Mouse (Mus musculus): ENCODE data around the gene Brd3os. TPM values are rescaled to one million over a fixed set of nuclear protein-coding genes. Genes with fewer than 3 reads are reported as not detected.
A peak's percentile ranks its signal among the peaks of the same experiment; 100 is the strongest.

Brd3os gene
- polyA plus RNA-seq, 1 experiment from 2014 or later = 15.1 TPM

GRCm38 (mm10) chr2:27428071-27428470, 14.1 kb upstream of the Brd3os start:
- H3K9me3 ChIP-seq (ENCODE audit: control insufficient read depth, low read length) = no peaks in the 10 kb centered on the region
- DNase-seq (ENCODE audit: low spot score, missing footprints) = peak; percentile 99
- no peak overlapping the region for H3K4me3 ChIP-seq (ENCODE audit: low read depth, low read length)
- H3K27me3 ChIP-seq (ENCODE audit: control insufficient read depth, insufficient read depth, low read length) = no peaks in the 10 kb centered on the region
- H3K27ac ChIP-seq (ENCODE audit: low read depth, low read length) = no peak overlapping the region
- 0% methylated on average over 4 of the region's 4 CpGs for WGBS
- peaks cover 27% of the 10 kb centered on the region for H3K4me1 ChIP-seq (ENCODE audit: control insufficient read depth, insufficient read depth, low read length)
- ATAC-seq (ENCODE audit: low FRiP score) = peak; percentile 11; the same call in 1 of the 2 replicates
- H3K4me2 ChIP-seq = no peak overlapping the region
- no peaks in the 10 kb centered on the region for H3K36me3 ChIP-seq (ENCODE audit: control insufficient read depth, insufficient read depth, low read length)
- no peak overlapping the region for H3K9ac ChIP-seq (ENCODE audit: low read length)

GRCm38 (mm10) chr2:27430621-27431020, 11.5 kb upstream of the Brd3os start:
- no peaks in the 10 kb centered on the region for H3K9me3 ChIP-seq (ENCODE audit: control insufficient read depth, low read length)
- WGBS = 94% methylated on average over 7 of the region's 7 CpGs
- no peaks in the 10 kb centered on the region for H3K36me3 ChIP-seq (ENCODE audit: control insufficient read depth, insufficient read depth, low read length)
- DNase-seq (ENCODE audit: low spot score, missing footprints) (no peak), ATAC-seq (ENCODE audit: low FRiP score) (no peak)
- H3K9ac ChIP-seq (ENCODE audit: low read length) = no peak overlapping the region
- H3K27me3 ChIP-seq (ENCODE audit: control insufficient read depth, insufficient read depth, low read length) = no peaks in the 10 kb centered on the region
- no peak overlapping the region for H3K4me2 ChIP-seq
- no peak overlapping the region for H3K4me3 ChIP-seq (ENCODE audit: low read depth, low read length)
- no peak overlapping the region for H3K27ac ChIP-seq (ENCODE audit: low read depth, low read length)
- peaks cover 10% of the 10 kb centered on the region for H3K4me1 ChIP-seq (ENCODE audit: control insufficient read depth, insufficient read depth, low read length)

DNA sequence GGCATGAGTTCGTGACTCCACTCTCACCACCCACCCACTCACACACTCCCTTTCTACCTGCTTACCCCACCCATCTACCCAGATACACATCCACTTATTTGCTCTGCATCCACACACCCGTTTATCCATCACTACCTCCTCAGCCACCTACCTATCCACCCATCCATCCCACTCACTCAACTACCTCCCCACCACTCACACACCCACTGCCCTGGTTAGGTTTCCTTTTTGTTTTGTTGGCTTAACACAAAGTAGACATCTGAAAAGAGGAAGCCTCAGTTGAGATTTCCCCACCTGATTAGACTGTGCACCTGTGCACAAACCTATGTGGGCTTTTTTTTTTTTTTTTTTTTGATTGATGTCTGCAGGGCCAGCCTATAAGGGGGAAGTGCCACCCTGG, 9.5 kb upstream of the Brd3os start:
- DNase-seq (ENCODE audit: low spot score, missing footprints) (no peak), ATAC-seq (ENCODE audit: low FRiP score) (no peak)
- Histone ChIP-seq H3K27me3 (ENCODE audit: control insufficient read depth, insufficient read depth, low read length) (no peaks in the 10 kb centered on the region), H3K9me3 (ENCODE audit: control insufficient read depth, low read length) (no peaks in the 10 kb centered on the region), H3K4me3 (ENCODE audit: low read depth, low read length) (no peak overlapping the region), H3K9ac (ENCODE audit: low read length) (no peak overlapping the region), H3K4me1 (ENCODE audit: control insufficient read depth, insufficient read depth, low read length) (peaks cover 5% of the 10 kb centered on the region), H3K36me3 (ENCODE audit: control insufficient read depth, insufficient read depth, low read length) (no peaks in the 10 kb centered on the region), H3K27ac (ENCODE audit: low read depth, low read length) (no peak overlapping the region), H3K4me2 (no peak overlapping the region)
- 80% methylated on average over 2 of the region's 2 CpGs for WGBS

- no peak for DNase-seq (ENCODE audit: low spot score, missing footprints)
- no peak for ATAC-seq (ENCODE audit: low FRiP score)
- Histone ChIP-seq H3K9me3 (ENCODE audit: control insufficient read depth, low read length) (no peaks in the 10 kb centered on the region), H3K27me3 (ENCODE audit: control insufficient read depth, insufficient read depth, low read length) (no peaks in the 10 kb centered on the region), H3K9ac (ENCODE audit: low read length) (no peak overlapping the region), H3K36me3 (ENCODE audit: control insufficient read depth, insufficient read depth, low read length) (no peaks in the 10 kb centered on the region), H3K4me2 (no peak overlapping the region), H3K4me3 (ENCODE audit: low read depth, low read length) (no peak overlapping the region), H3K27ac (ENCODE audit: low read depth, low read length) (no peak overlapping the region), H3K4me1 (ENCODE audit: control insufficient read depth, insufficient read depth, low read length) (peaks cover 6% of the 10 kb centered on the region)
- WGBS = 74% methylated on average over 1 of the region's 1 CpGs
Measured at GRCm38 (mm10) chr2:27437876-27438275, 4.2 kb upstream of the Brd3os start.

DNA sequence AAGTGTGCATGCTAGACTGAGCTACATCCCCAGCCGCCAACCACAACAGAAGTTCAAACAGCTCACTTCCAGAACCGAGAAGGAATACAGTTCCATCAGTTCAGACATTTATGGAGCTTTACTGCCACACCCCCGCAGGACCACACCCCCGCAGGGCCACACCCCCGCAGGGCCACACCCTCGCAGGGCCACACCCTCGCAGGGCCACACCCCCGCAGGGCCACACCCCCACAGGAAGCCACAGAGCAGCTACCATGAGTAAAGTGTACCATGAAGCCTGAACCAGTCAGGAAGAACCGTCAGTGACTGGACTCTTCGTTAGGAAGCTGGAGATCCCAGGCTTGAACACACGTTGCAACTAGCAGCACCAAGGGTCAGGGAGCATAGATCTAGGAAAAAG, 3.8 kb upstream of the Brd3os start:
- Histone ChIP-seq H3K36me3 (ENCODE audit: control insufficient read depth, insufficient read depth, low read length) (no peaks in the 10 kb centered on the region), H3K4me2 (no peak overlapping the region), H3K9ac (ENCODE audit: low read length) (no peak overlapping the region), H3K4me3 (ENCODE audit: low read depth, low read length) (no peak overlapping the region), H3K9me3 (ENCODE audit: control insufficient read depth, low read length) (no peaks in the 10 kb centered on the region), H3K27me3 (ENCODE audit: control insufficient read depth, insufficient read depth, low read length) (no peaks in the 10 kb centered on the region), H3K4me1 (ENCODE audit: control insufficient read depth, insufficient read depth, low read length) (peaks cover 10% of the 10 kb centered on the region), H3K27ac (ENCODE audit: low read depth, low read length) (no peak overlapping the region)
- DNase-seq (ENCODE audit: low spot score, missing footprints) (no peak), ATAC-seq (ENCODE audit: low FRiP score) (no peak)
- WGBS = 28% methylated on average over 11 of the region's 11 CpGs

DNA sequence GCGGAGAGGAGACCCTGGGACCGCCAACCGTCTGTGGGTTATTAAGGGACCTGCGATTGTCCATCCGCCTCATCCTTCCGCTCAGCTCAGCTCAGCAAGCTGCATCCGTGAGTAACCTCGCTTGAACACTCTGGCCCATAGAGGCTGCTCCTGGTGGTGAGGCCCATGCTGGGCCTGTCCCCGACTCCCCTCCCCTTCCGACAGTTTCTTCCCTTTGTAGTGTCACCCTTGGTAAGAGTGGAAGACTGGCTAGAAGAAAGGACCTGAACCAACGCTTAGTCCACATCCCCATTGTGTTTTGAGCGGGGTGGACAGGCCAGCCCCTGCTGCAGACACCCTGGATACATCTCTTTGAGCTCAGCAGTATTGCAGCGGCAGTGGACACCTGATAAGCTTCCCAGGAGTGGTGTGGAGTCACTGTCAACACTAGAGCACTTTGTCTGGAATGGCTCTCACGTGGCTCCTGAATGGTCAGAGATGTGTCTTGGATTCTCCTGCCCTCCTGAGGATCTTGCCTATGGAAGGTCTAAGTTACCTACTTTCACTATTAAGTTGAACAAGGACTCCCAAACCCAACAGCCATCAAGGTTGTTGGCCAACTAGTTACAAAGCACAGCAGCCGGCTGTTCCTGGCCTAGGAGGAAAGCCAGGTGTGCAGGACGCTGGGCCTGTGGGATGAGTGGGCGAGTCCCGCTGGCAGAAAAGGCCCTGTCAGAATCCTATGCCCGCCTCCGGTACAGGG, 755 bp downstream of the Brd3os start:
- DNase-seq (ENCODE audit: low spot score, missing footprints) = peak; percentile 92
- H3K36me3 ChIP-seq (ENCODE audit: control insufficient read depth, insufficient read depth, low read length) = peaks cover 9% of the 10 kb centered on the region; the same call in 1 of the 2 replicates
- H3K27ac ChIP-seq (ENCODE audit: low read depth, low read length) = no peak overlapping the region
- WGBS = 37% methylated on average over 20 of the region's 20 CpGs
- H3K4me2 ChIP-seq = peak overlapping the region; percentile 89
- peak; percentile 71 for ATAC-seq (ENCODE audit: low FRiP score)
- H3K9ac ChIP-seq (ENCODE audit: low read length) = peak overlapping the region; percentile 86
- peaks cover 10% of the 10 kb centered on the region for H3K4me1 ChIP-seq (ENCODE audit: control insufficient read depth, insufficient read depth, low read length)
- no peaks in the 10 kb centered on the region for H3K9me3 ChIP-seq (ENCODE audit: control insufficient read depth, low read length)
- H3K27me3 ChIP-seq (ENCODE audit: control insufficient read depth, insufficient read depth, low read length) = no peaks in the 10 kb centered on the region
- H3K4me3 ChIP-seq (ENCODE audit: low read depth, low read length) = peak overlapping the region; percentile 66

GRCm38 (mm10) chr2:27443450-27443708, 1.3 kb downstream of the Brd3os start:
- no peak overlapping the region for H3K4me2 ChIP-seq
- DNase-seq (ENCODE audit: low spot score, missing footprints) (no peak), ATAC-seq (ENCODE audit: low FRiP score) (no peak)
- no peaks in the 10 kb centered on the region for H3K9me3 ChIP-seq (ENCODE audit: control insufficient read depth, low read length)
- H3K4me3 ChIP-seq (ENCODE audit: low read depth, low read length) = peak overlapping the region; percentile 66; the same call in 1 of the 2 replicates
- WGBS = 82% methylated on average over 5 of the region's 5 CpGs
- H3K27ac ChIP-seq (ENCODE audit: low read depth, low read length) = no peak overlapping the region
- no peaks in the 10 kb centered on the region for H3K27me3 ChIP-seq (ENCODE audit: control insufficient read depth, insufficient read depth, low read length)
- H3K9ac ChIP-seq (ENCODE audit: low read length) = no peak overlapping the region
- H3K36me3 ChIP-seq (ENCODE audit: control insufficient read depth, insufficient read depth, low read length) = peaks cover 10% of the 10 kb centered on the region; the same call in 1 of the 2 replicates
- peaks cover 10% of the 10 kb centered on the region for H3K4me1 ChIP-seq (ENCODE audit: control insufficient read depth, insufficient read depth, low read length)

GRCm38 (mm10) chr2:27445910-27446309, 3.8 kb downstream of the Brd3os start:
- Histone ChIP-seq H3K4me1 (ENCODE audit: control insufficient read depth, insufficient read depth, low read length) (peaks cover 10% of the 10 kb centered on the region), H3K9me3 (ENCODE audit: control insufficient read depth, low read length) (no peaks in the 10 kb centered on the region), H3K4me3 (ENCODE audit: low read depth, low read length) (no peak overlapping the region), H3K27me3 (ENCODE audit: control insufficient read depth, insufficient read depth, low read length) (no peaks in the 10 kb centered on the region), H3K36me3 (ENCODE audit: control insufficient read depth, insufficient read depth, low read length) (peaks cover 30% of the 10 kb centered on the region), H3K27ac (ENCODE audit: low read depth, low read length) (no peak overlapping the region), H3K9ac (ENCODE audit: low read length) (no peak overlapping the region), H3K4me2 (no peak overlapping the region)
- ATAC-seq (ENCODE audit: low FRiP score) = no peak
- 93% methylated on average over 3 of the region's 3 CpGs for WGBS
- no peak for DNase-seq (ENCODE audit: low spot score, missing footprints)

- no peaks in the 10 kb centered on the region for H3K27me3 ChIP-seq (ENCODE audit: control insufficient read depth, insufficient read depth, low read length)
- peaks cover 8% of the 10 kb centered on the region for H3K4me1 ChIP-seq (ENCODE audit: control insufficient read depth, insufficient read depth, low read length)
- no peak overlapping the region for H3K4me3 ChIP-seq (ENCODE audit: low read depth, low read length)
- no peak overlapping the region for H3K9ac ChIP-seq (ENCODE audit: low read length)
- peaks cover 34% of the 10 kb centered on the region for H3K36me3 ChIP-seq (ENCODE audit: control insufficient read depth, insufficient read depth, low read length)
- WGBS = 96% methylated on average over 8 of the region's 8 CpGs
- ATAC-seq (ENCODE audit: low FRiP score) = no peak
- H3K9me3 ChIP-seq (ENCODE audit: control insufficient read depth, low read length) = no peaks in the 10 kb centered on the region
- DNase-seq (ENCODE audit: low spot score, missing footprints) = no peak
- no peak overlapping the region for H3K4me2 ChIP-seq
- H3K27ac ChIP-seq (ENCODE audit: low read depth, low read length) = no peak overlapping the region
Measured at GRCm38 (mm10) chr2:27446812-27447211, 4.7 kb downstream of the Brd3os start.

Data from midbrain, embryonic 11.5 days (tissue).